Comparison of ENCODE assay signal across 30 mouse cellular contexts in genomic region chr4:73531604-73532003, GRCm38 (mm10).
"Had no signal": no experiment of that assay in that cellular context is flagged by ENCODE, and none has a peak within 500 bp of the region (broad histone marks: within the 10 kb centered on the region; RNA-seq: fewer than 3 reads in every experiment).

No protein-coding gene starts in this region.

- H3K4me3 ChIP-seq: limb, embryonic 10.5 days; limb, embryonic 12.5 days; limb, embryonic 13.5 days; limb, embryonic 15.5 days; liver, embryonic 12.5 days; liver, embryonic 13.5 days; liver, embryonic 15.5 days; lung, embryonic 15.5 days; megakaryocyte, embryonic 14.5 days; midbrain, embryonic 10.5 days; midbrain, embryonic 12.5 days; midbrain, embryonic 13.5 days; midbrain, embryonic 15.5 days; myocyte; neural tube, embryonic 12.5 days had no signal

- ATAC-seq: liver, embryonic 12.5 days; liver, postnatal 0 days; lung, postnatal 0 days; midbrain, embryonic 13.5 days; midbrain, embryonic 15.5 days; midbrain, embryonic 16.5 days had no signal

- H3K27ac ChIP-seq: limb, embryonic 10.5 days; limb, embryonic 12.5 days; limb, embryonic 13.5 days; limb, embryonic 15.5 days; liver, embryonic 12.5 days; liver, embryonic 13.5 days; liver, embryonic 14.5 days; liver, embryonic 15.5 days; lung, embryonic 15.5 days; macrophage; midbrain, embryonic 10.5 days; midbrain, embryonic 12.5 days; midbrain, embryonic 13.5 days; midbrain, embryonic 15.5 days; neural tube, embryonic 12.5 days had no signal

- DNase-seq: left cerebral cortex, postnatal 4 days; liver; liver, embryonic 13.5 days; liver, postnatal 0 days; lung, adult 18-20 months; lung, adult 2 months; lung, embryonic 14.5 days; lung, postnatal 10 days; lung, postnatal 14 days; lung, postnatal 36 days; lung, postnatal 4 days; midbrain, embryonic 14.5 days had no signal
